Mouse (Mus musculus): ENCODE measurements around the gene Gm29049. TPM values are rescaled to one million over a fixed set of nuclear protein-coding genes. Genes with fewer than 3 reads are reported as not detected.
"Not testable (repeated sequence)": the region's sequence is repeated elsewhere in the genome, so short reads cannot be mapped to it uniquely, and the experiment has no call there.

Gm29049 gene
- not detected for total RNA-seq (2021)
- long read RNA-seq, experiment 1: 0 reads
- long read RNA-seq, experiment 2: 0 reads

GRCm38 (mm10) chrY:7997068-7997467 is at the start of gene Gm29049:
TSS of gene Gm29049 (minus strand) at chrY:7997168.
- DNase-seq: not testable (repeated sequence)

Other genes with a start within 250 kb of the Gm29049 start
- not detected for gene Gm20825, start 74.3 kb upstream of the Gm29049 start, total RNA-seq (2021)

Data from gastrocnemius, postnatal 10 days (tissue).